Mouse (Mus musculus): Measurements from ENCODE around the gene Rps6ka2.
"Not testable (repeated sequence)": the region's sequence is repeated elsewhere in the genome, so short reads cannot be mapped to it uniquely, and the experiment has no call there.

Gene Rps6ka2

GRCm38 (mm10) chr17:7267843-7268242 lies 97.9 kb downstream of the Rps6ka2 start:
- no peak for DNase-seq (ENCODE audit: extremely low spot score)

- peak; percentile 19 for DNase-seq (ENCODE audit: extremely low spot score)
These were observed 99.4 kb downstream of the Rps6ka2 start for GRCm38 (mm10) chr17:7269151-7269806.

GRCm38 (mm10) chr17:7270506-7270905 lies 100.6 kb downstream of the Rps6ka2 start:
- DNase-seq (ENCODE audit: extremely low spot score) = no peak

GRCm38 (mm10) chr17:7271522-7272134 lies 101.7 kb downstream of the Rps6ka2 start:
- DNase-seq (ENCODE audit: extremely low spot score) = peak; percentile 21

- no peak for DNase-seq (ENCODE audit: extremely low spot score)
These were observed 103.1 kb downstream of the Rps6ka2 start for GRCm38 (mm10) chr17:7273054-7273453.

GRCm38 (mm10) chr17:7273785-7274184 lies 103.9 kb downstream of the Rps6ka2 start:
- DNase-seq (ENCODE audit: extremely low spot score) = no peak

GRCm38 (mm10) chr17:7278702-7279242 lies 108.9 kb downstream of the Rps6ka2 start:
- DNase-seq (ENCODE audit: extremely low spot score) = no peak

- no peak for DNase-seq (ENCODE audit: extremely low spot score)
These were observed 109.3 kb downstream of the Rps6ka2 start for GRCm38 (mm10) chr17:7279251-7279650.

- no peak for DNase-seq (ENCODE audit: extremely low spot score)
These were observed 114.5 kb downstream of the Rps6ka2 start for GRCm38 (mm10) chr17:7284297-7284910.

GRCm38 (mm10) chr17:7285292-7285691 lies 115.4 kb downstream of the Rps6ka2 start:
- DNase-seq (ENCODE audit: extremely low spot score) = no peak

GRCm38 (mm10) chr17:7286422-7287050 lies 116.6 kb downstream of the Rps6ka2 start:
- DNase-seq (ENCODE audit: extremely low spot score) = no peak

GRCm38 (mm10) chr17:7292012-7292684 lies 122.2 kb downstream of the Rps6ka2 start:
- no peak for DNase-seq (ENCODE audit: extremely low spot score)

- not testable (repeated sequence) for DNase-seq (ENCODE audit: extremely low spot score)
These were observed 136.6 kb downstream of the Rps6ka2 start for GRCm38 (mm10) chr17:7306278-7307196.

- DNase-seq (ENCODE audit: extremely low spot score) = not testable (repeated sequence)
These were observed 145.9 kb downstream of the Rps6ka2 start for GRCm38 (mm10) chr17:7315693-7316382.

GRCm38 (mm10) chr17:7319789-7320188 lies 149.9 kb downstream of the Rps6ka2 start:
- DNase-seq (ENCODE audit: extremely low spot score) = not testable (repeated sequence)

GRCm38 (mm10) chr17:7324346-7324745 lies 154.4 kb downstream of the Rps6ka2 start, which contains the start of gene Tcp10a:
Tcp10a (plus strand) TSS chr17:7324646.
- not testable (repeated sequence) for DNase-seq (ENCODE audit: extremely low spot score)

GRCm38 (mm10) chr17:7326415-7326814 lies 156.5 kb downstream of the Rps6ka2 start:
- DNase-seq (ENCODE audit: extremely low spot score) = not testable (repeated sequence)

- DNase-seq (ENCODE audit: extremely low spot score) = not testable (repeated sequence)
These were observed 162.8 kb downstream of the Rps6ka2 start for GRCm38 (mm10) chr17:7332745-7333144.

GRCm38 (mm10) chr17:7337381-7337780 lies 167.5 kb downstream of the Rps6ka2 start:
- DNase-seq (ENCODE audit: extremely low spot score) = not testable (repeated sequence)

GRCm38 (mm10) chr17:7348765-7349164 lies 178.8 kb downstream of the Rps6ka2 start:
- not testable (repeated sequence) for DNase-seq (ENCODE audit: extremely low spot score)
